Mouse (Mus musculus) fat pad, adult 2 months (tissue): ENCODE data around the gene Slco4a1.

Experiments
- DNase-seq: peaks from one replicate; pipeline ENCODE4 v3.0.0-alpha.2; 2011; ENCODE audit warnings: low read depth, low spot score; ENCODE audit errors: extremely low read depth

Gene Slco4a1

DNA sequence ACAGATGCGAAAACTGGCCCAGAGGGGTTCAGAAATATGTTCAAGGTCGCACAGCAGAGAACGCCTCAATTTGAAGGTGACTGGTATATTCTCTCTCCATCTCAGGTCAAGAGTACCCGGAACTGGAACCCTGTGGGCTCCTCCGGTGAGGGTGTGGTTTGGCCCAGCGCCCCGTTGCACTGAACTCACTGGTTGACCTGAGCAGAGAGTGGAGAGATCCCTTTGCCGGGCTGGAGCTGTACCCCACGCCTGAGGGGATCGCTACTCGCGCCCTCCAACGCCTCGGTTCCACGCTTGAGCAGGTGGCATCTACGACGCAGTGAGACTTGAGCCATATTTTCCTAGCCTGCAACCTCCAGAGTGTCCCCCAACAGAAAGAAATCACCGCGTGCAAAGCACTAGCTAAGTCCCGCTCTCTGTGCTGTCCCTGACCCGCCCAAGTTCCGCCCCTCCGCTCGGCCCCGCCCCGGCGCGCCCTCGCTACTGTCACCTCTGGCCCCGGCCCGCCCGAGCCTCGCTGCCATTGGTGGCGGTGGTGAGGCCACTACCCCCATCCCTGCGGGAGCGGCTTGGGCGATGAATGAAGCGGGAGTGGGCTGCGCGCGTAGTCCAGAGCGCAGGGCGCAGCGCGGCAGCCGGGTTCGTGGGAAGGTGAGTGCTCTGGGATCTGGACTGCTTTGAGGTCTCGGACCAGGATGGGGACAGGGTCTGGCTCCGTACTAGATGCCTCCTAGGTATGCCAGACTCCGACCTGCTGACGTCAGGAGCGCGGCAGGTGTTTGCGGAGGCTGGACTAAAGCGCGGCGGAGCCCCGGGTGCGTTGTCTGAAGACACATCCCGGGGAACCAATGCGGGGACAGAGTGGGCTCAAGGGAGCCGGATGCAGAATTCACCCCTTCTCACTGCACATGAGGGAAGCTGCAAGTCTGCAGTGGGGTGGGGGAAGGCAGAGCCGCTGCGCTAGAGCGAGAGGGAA lies at the start of gene Slco4a1:
TSS of gene Slco4a1 (plus strand) at position 523 of the 976 bp plus-strand sequence.
- no peak for DNase-seq

- no peak for DNase-seq
These were observed 47.6 kb upstream of the Slco4a1 start for GRCm38 (mm10) chr2:180408410-180408809.

DNA sequence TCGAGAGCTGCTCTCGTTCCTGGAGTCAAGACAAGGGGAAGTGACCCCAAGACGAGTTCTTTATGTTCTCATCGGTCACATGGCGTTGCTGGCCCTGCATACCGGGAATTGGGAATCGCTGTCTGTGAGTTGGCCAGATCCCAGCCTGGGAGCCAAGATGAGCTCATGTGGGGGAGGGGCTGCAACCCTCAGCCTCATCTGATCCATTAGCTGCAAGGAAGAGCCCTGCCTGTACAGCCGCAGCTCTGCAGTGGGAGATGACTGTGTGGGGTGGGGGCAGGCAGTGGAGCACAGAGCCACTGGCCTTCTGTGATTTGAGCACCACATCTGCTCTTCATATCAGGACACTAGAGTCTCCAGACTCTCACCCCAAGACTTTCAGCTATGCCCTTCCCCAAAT lies 45.6 kb upstream of the Slco4a1 start:
- DNase-seq = no peak

DNA sequence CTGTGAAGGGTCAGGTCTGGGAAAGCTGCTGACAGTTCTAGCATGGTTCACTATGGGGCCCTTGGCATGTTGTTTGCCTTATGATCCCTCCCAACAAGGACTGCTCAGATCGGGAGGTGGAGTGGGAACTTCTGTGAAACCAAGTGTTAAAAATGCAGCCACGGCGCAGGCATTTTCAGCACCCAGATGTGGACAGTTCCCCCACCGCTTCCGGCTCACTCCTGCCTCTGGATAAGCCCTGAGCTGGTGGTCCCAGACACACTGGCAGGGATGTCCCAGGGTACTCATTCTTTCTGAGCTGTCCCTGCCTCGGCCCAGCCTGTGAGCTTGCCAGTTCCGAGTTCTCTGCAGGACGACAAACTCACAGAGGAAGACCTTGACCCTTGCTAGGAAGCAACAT lies 45.0 kb upstream of the Slco4a1 start:
- no peak for DNase-seq

GRCm38 (mm10) chr2:180415627-180416026 lies 40.4 kb upstream of the Slco4a1 start:
- no peak for DNase-seq

GRCm38 (mm10) chr2:180417731-180418130 lies 38.3 kb upstream of the Slco4a1 start:
- no peak for DNase-seq

- DNase-seq = no peak
These were observed 35.4 kb upstream of the Slco4a1 start for GRCm38 (mm10) chr2:180420641-180421040.

DNA sequence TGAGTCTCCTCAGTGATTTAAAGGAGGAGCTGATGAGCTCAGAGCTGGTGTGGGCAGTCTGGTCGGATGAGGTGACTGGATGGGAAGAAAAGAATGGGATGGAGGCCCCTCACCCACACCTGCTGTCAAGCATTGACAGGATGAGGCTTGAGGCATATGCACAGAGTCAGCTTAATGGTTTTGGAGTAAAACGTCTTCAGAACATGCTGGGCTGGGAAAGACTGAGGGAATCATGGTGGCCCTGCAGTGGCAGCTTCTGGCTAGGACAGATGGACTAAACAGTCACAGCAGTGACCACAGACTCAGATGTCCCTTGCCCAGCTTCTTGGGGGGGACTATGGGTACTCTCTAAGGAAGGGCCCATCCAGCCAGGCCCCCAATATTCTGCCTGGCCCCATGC lies 30.9 kb upstream of the Slco4a1 start:
- DNase-seq = no peak

DNA sequence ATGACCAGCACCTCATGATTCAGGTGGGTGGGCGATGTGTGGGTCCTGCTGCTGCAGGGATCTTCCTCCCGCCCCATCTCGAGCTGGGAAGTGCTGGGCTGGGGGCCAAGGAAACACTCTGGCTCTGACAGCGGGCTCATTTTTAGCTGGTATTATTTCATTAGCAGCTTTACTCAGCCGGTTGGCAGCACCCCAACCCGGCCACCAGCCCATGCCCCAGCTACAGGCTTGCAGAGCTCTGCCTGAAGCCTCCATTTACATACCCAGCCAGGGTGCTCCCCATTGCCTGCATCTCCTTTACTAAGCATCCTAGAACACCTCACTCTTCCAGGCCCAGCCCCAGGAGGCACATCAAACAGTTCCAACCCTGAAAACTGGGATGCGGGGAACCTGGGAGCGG lies 29.0 kb upstream of the Slco4a1 start:
- no peak for DNase-seq

DNA sequence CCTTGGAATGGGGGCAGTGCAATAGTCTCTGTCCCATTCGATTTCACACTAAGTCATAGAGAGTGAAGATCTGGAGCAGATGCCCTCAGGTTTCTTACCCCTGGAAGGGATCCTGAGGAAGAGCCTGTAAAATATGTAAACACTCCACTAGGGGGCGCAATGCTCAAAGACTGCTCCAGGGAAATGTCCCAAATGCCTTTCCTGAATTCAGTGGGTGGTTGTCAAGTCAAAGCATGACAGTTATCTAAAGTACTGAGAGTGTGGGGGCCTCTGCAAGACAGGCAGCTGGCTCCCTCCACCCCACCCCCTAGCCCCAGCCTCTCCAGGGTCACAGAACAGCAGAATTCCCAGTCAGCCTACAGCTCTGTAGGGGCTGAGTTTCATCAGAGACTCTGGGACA lies 27.7 kb upstream of the Slco4a1 start:
- no peak for DNase-seq

- no peak for DNase-seq
These were observed 25.4 kb upstream of the Slco4a1 start for GRCm38 (mm10) chr2:180430648-180431047.

- no peak for DNase-seq
These were observed 23.9 kb upstream of the Slco4a1 start for GRCm38 (mm10) chr2:180432042-180432668.

GRCm38 (mm10) chr2:180432751-180433150 lies 23.3 kb upstream of the Slco4a1 start:
- DNase-seq = no peak

DNA sequence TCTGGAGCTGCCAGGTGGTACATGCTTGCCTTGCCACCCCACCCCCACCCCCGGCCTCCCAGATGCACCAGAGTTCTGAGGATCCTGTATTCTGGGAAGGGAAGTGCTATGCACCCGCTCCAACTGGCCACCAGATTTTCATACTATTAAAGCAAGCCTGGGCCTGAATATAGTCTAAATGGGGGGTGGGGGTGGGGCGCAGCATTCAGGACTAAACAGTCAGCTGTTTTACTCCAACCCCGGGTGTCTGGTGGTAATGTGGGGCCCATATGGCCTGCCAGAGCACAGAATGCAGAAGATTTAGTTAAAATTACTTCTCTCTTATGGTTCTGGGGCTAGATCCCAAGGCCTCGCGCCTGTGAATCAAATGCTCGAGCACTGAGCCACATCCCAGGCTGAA lies 22.7 kb upstream of the Slco4a1 start:
- no peak for DNase-seq

GRCm38 (mm10) chr2:180435341-180435926 lies 20.6 kb upstream of the Slco4a1 start:
- DNase-seq = no peak

- DNase-seq = no peak
These were observed 18.7 kb upstream of the Slco4a1 start for GRCm38 (mm10) chr2:180437149-180437864.

- no peak for DNase-seq
These were observed 16.3 kb upstream of the Slco4a1 start for GRCm38 (mm10) chr2:180439791-180440190.

GRCm38 (mm10) chr2:180440596-180441332 lies 15.3 kb upstream of the Slco4a1 start:
- no peak for DNase-seq

- no peak for DNase-seq
These were observed 14.0 kb upstream of the Slco4a1 start for GRCm38 (mm10) chr2:180442061-180442460.

- no peak for DNase-seq
These were observed 12.2 kb upstream of the Slco4a1 start for GRCm38 (mm10) chr2:180443861-180444260.
